Mouse (Mus musculus): Measurements from ENCODE around the gene Cd3d.

The Cd3d gene

DNA sequence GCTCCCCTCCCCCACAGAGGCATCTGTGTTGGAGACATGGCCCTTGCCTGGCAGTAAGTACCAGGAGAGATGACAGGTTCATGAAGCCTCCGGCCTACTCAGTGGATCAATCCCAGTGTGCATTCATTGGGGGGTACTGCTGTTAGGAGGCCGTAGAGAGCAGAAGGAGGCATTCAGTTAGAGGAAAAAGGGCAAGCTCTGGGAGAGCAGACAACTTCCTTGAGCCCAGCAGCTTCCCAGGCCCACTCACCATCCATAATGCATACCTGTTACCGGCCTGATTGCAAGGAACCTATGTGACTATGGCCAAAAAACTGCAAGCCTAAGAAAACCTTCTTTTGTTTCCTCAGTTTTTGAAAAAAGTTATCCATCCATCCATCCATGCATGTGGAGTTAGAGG lies 52.9 kb downstream of the Cd3d start:
- in situ Hi-C loops (cut with MboI; ENCODE audit: low sequenced_read_pairs), result no loop called here
